Mouse (Mus musculus) kidney, embryonic 14.5 days (tissue): ENCODE measurements around the gene Ehd4. TPM values are rescaled to one million over a fixed set of nuclear protein-coding genes. Genes with fewer than 3 reads are reported as not detected.

Experiments used
- ATAC-seq: fragments of 200-750 bp; cut with Nextera tagmentation; 2 replicates; pipeline ENCODE4 v1.8.0; 2017; ENCODE audit warnings: moderate number of reproducible peaks, mild to moderate bottlenecking, moderate TSS enrichment, moderate library complexity; ENCODE audit not compliant: low FRiP score, low TSS enrichment
- H3K27ac ChIP-seq: fragments of 300-500 bp; sonication (generic); 2 replicates; pipeline ENCODE4 v1.5.1; 2014; ENCODE audit warnings: low read depth, mild to moderate bottlenecking, low read length, moderate library complexity, mixed read lengths
- H3K27me3 ChIP-seq: fragments of 300-500 bp; sonication (generic); 2 replicates; pipeline ENCODE4 v1.6.1; 2014; ENCODE audit warnings: mild to moderate bottlenecking, low read length; ENCODE audit not compliant: control insufficient read depth, insufficient read depth
- H3K36me3 ChIP-seq: fragments of 300-500 bp; sonication (generic); 2 replicates; pipeline ENCODE4 v1.6.1; 2014; ENCODE audit warnings: low read length, mixed read lengths; ENCODE audit not compliant: control insufficient read depth, insufficient read depth
- H3K4me1 ChIP-seq: fragments of 300-500 bp; sonication (generic); 2 replicates; pipeline ENCODE4 v1.6.1; 2014; ENCODE audit warnings: low read length, mixed read lengths; ENCODE audit not compliant: control insufficient read depth, insufficient read depth
- H3K4me2 ChIP-seq: fragments of 300-500 bp; sonication (generic); replicated peaks from 2 replicates; pipeline ENCODE4 v1.6.1; 2014; ENCODE audit warnings: low read depth, mild to moderate bottlenecking, low read length
- H3K4me3 ChIP-seq: fragments of 300-500 bp; sonication (generic); 2 replicates; pipeline ENCODE4 v1.5.1; 2014; ENCODE audit warnings: mild to moderate bottlenecking, low read length
- H3K9ac ChIP-seq: fragments of 300-500 bp; sonication (generic); 2 replicates; pipeline ENCODE4 v1.6.1; 2014; ENCODE audit warnings: low read depth, mild to moderate bottlenecking, low read length, moderate library complexity
- H3K9me3 ChIP-seq: fragments of 300-500 bp; sonication (generic); 2 replicates; pipeline ENCODE4 v1.6.1; 2016; ENCODE audit warnings: low read length; ENCODE audit not compliant: control insufficient read depth
- WGBS: fragments of 180-500 bp; shearing (Covaris S2); extraction: QIAGEN DNeasy Blood & Tissue Kit; methylation state at CpG from one replicate; pipeline ENCODE4 v1.1.7; 2014; 5-methylcytosine and 5-hydroxymethylcytosine counted together
- polyA plus RNA-seq: library from polyadenylated mRNA; unstranded; fragments of >200 nt; fragmentation: Nextera tagmentation; extraction: Ambion mirVana; gene quantifications from 2 replicates; pipeline ENCODE4 v1.2.1, GENCODE M21; 2014

Ehd4 gene
- polyA plus RNA-seq, 1 experiment from 2014 or later, result 31.8 TPM

GRCm38 (mm10) chr2:120170726-120171125 lies 16.3 kb upstream of the Ehd4 start:
- Histone ChIP-seq H3K27me3 (no peaks in the 10 kb centered on the region), H3K4me1 (no peaks in the 10 kb centered on the region), H3K9ac (no peak overlapping the region), H3K9me3 (no peaks in the 10 kb centered on the region), H3K4me3 (no peak overlapping the region), H3K27ac (no peak overlapping the region), H3K36me3 (no peaks in the 10 kb centered on the region), H3K4me2 (no peak overlapping the region)
- ATAC-seq, result 0 out of 2 replicates have a peak, but pooled peaks have one; percentile 46
- 42% methylated on average over 1 of the region's 1 CpGs for WGBS

- H3K36me3 ChIP-seq, result no peaks in the 10 kb centered on the region
- H3K27ac ChIP-seq, result no peak overlapping the region
- ATAC-seq, result no peak
These were observed 15.0 kb upstream of the Ehd4 start for GRCm38 (mm10) chr2:120169382-120169781.

GRCm38 (mm10) chr2:120167763-120168162 lies 13.4 kb upstream of the Ehd4 start:
- no peak overlapping the region for H3K9ac ChIP-seq
- no peaks in the 10 kb centered on the region for H3K4me1 ChIP-seq
- H3K27ac ChIP-seq, result no peak overlapping the region
- 88% methylated on average over 8 of the region's 8 CpGs for WGBS
- no peak for ATAC-seq
- no peak overlapping the region for H3K4me3 ChIP-seq
- H3K4me2 ChIP-seq, result no peak overlapping the region
- H3K27me3 ChIP-seq, result no peaks in the 10 kb centered on the region
- H3K9me3 ChIP-seq, result no peaks in the 10 kb centered on the region
- H3K36me3 ChIP-seq, result no peaks in the 10 kb centered on the region

More at GRCm38 (mm10) chr2:120169382-120169781, 15.0 kb upstream of the Ehd4 start:
- Histone ChIP-seq H3K9ac (no peak overlapping the region), H3K4me3 (no peak overlapping the region), H3K27me3 (no peaks in the 10 kb centered on the region), H3K4me1 (no peaks in the 10 kb centered on the region), H3K9me3 (no peaks in the 10 kb centered on the region), H3K4me2 (no peak overlapping the region)
- WGBS, result 82% methylated on average over 3 of the region's 3 CpGs

GRCm38 (mm10) chr2:120165474-120165873 lies 11.1 kb upstream of the Ehd4 start:
- Histone ChIP-seq H3K4me3 (no peak overlapping the region), H3K4me1 (no peaks in the 10 kb centered on the region), H3K9ac (no peak overlapping the region), H3K4me2 (no peak overlapping the region), H3K27me3 (no peaks in the 10 kb centered on the region), H3K9me3 (no peaks in the 10 kb centered on the region), H3K36me3 (no peaks in the 10 kb centered on the region), H3K27ac (no peak overlapping the region)
- WGBS, result 85% methylated on average over 10 of the region's 10 CpGs
- no peak for ATAC-seq

GRCm38 (mm10) chr2:120159434-120159833 lies 5.0 kb upstream of the Ehd4 start:
- Histone ChIP-seq H3K36me3 (no peaks in the 10 kb centered on the region), H3K4me1 (no peaks in the 10 kb centered on the region), H3K27me3 (no peaks in the 10 kb centered on the region), H3K9me3 (peaks cover 2% of the 10 kb centered on the region; the same call in 1 of the 2 replicates), H3K4me2 (no peak overlapping the region), H3K9ac (no peak overlapping the region), H3K4me3 (no peak overlapping the region), H3K27ac (no peak overlapping the region)
- ATAC-seq, result no peak
- 85% methylated on average over 2 of the region's 2 CpGs for whole genome bisulfite sequencing

GRCm38 (mm10) chr2:120158846-120159245 lies 4.4 kb upstream of the Ehd4 start:
- 43% methylated on average over 1 of the region's 1 CpGs for WGBS
- Histone ChIP-seq H3K27ac (no peak overlapping the region), H3K27me3 (no peaks in the 10 kb centered on the region), H3K9me3 (peaks cover 2% of the 10 kb centered on the region; the same call in 1 of the 2 replicates), H3K4me3 (no peak overlapping the region), H3K4me2 (no peak overlapping the region), H3K4me1 (no peaks in the 10 kb centered on the region), H3K9ac (no peak overlapping the region), H3K36me3 (no peaks in the 10 kb centered on the region)
- ATAC-seq, result no peak

GRCm38 (mm10) chr2:120158016-120158415 lies 3.6 kb upstream of the Ehd4 start:
- peaks cover 2% of the 10 kb centered on the region; the same call in 1 of the 2 replicates for H3K9me3 ChIP-seq
- 60% methylated on average over 5 of the region's 5 CpGs for WGBS

GRCm38 (mm10) chr2:120157606-120158005 lies 3.2 kb upstream of the Ehd4 start:
- Histone ChIP-seq H3K4me1 (no peaks in the 10 kb centered on the region), H3K27me3 (no peaks in the 10 kb centered on the region), H3K4me2 (no peak overlapping the region), H3K9me3 (peaks cover 2% of the 10 kb centered on the region; the same call in 1 of the 2 replicates), H3K9ac (no peak overlapping the region), H3K36me3 (no peaks in the 10 kb centered on the region), H3K4me3 (no peak overlapping the region), H3K27ac (no peak overlapping the region)
- ATAC-seq, result no peak
- WGBS, result 77% methylated on average over 2 of the region's 2 CpGs

More at GRCm38 (mm10) chr2:120158016-120158415, 3.6 kb upstream of the Ehd4 start:
- Histone ChIP-seq H3K36me3 (no peaks in the 10 kb centered on the region), H3K4me2 (no peak overlapping the region), H3K4me1 (no peaks in the 10 kb centered on the region), H3K27me3 (no peaks in the 10 kb centered on the region), H3K27ac (no peak overlapping the region), H3K9ac (no peak overlapping the region), H3K4me3 (no peak overlapping the region)
- ATAC-seq, result no peak

GRCm38 (mm10) chr2:120153586-120154360 lies 633 bp downstream of the Ehd4 start:
- Histone ChIP-seq H3K27me3 (no peaks in the 10 kb centered on the region), H3K4me1 (no peaks in the 10 kb centered on the region), H3K9ac (peak overlapping the region; percentile 66), H3K9me3 (peaks cover 2% of the 10 kb centered on the region; the same call in 1 of the 2 replicates), H3K4me3 (peak overlapping the region; percentile 64), H3K27ac (peak overlapping the region; percentile 37; the same call in 1 of the 2 replicates), H3K4me2 (peak overlapping the region; percentile 93), H3K36me3 (no peaks in the 10 kb centered on the region)
- 1% methylated on average over 33 of the region's 38 CpGs for WGBS
- ATAC-seq, result peak; percentile 75
